Mouse (Mus musculus) spleen, adult 18-20 months (tissue): ENCODE results near the gene Rrh.
"Not testable (repeated sequence)": the region's sequence is repeated elsewhere in the genome, so short reads cannot be mapped to it uniquely, and the experiment has no call there.

Source experiments
- DNase-seq, 2 experiments: peaks; one replicate each; pipeline ENCODE4 v3.0.0; 2022; ENCODE audit warnings: mixed read lengths in 2 of 2

Gene Rrh

GRCm38 (mm10) chr3:129781435-129781834, 41.0 kb downstream of the Rrh start:
- no peak for DNase-seq

DNA sequence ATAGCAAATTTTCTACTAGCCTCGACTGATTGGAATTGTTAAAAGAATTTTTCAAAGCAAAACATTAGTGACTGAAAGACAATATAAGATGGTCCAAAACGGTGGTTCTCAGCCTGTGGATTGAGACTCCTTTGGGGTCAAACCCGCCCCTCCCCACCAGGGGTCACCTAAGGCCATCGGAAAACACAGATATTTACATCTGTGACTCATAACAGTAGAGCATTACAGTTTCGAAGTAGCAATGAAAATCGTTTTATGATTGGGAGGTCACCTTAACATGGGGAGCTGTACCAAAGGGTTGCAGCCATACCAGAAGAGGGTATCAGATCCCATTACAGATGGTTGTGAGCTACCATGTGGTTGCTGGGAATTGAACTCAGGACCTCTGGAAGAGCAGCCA, 51.2 kb downstream of the Rrh start:
- DNase-seq: no peak

DNA sequence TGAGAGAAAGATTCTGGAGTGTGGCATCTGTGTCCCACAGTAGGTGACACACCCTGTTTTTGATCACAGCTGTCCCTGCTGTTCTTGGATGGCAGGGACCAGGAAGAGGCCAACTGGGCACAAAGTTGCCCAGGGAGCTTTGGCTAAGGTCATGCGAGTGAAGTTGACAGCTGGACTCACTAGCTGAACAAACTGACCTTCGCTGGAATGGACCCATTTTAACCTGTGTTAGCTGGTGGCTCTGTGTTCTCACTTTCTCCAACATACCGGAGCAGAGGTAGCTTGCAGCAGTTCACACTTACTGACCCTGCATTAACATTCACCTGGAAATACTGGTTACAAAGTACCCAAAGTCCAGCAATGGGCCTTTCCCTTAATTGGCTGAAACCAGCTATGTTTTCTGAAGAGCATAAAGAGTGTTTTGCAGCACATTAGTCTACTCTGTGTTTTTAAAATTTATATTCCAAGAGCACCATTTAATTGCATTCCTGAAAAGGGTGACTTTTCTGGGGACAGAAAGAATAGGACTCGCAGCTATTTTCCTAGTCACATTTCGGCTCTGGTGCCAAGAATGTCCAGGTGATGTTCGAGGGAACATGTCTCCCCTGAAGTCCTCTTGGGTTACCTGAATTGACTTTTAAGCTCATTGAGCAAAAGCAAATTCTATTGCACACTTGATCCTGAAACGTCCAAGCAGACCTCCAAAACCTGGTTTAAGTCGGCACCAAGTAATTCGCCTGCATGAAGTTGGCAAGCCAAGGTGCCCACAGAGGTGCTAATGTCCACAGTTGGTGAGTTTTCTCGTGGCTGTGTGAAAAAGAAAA, 55.2 kb downstream of the Rrh start:
- DNase-seq: no peak

- no peak for DNase-seq
Observed at GRCm38 (mm10) chr3:129766106-129766505, 56.3 kb downstream of the Rrh start.

DNA sequence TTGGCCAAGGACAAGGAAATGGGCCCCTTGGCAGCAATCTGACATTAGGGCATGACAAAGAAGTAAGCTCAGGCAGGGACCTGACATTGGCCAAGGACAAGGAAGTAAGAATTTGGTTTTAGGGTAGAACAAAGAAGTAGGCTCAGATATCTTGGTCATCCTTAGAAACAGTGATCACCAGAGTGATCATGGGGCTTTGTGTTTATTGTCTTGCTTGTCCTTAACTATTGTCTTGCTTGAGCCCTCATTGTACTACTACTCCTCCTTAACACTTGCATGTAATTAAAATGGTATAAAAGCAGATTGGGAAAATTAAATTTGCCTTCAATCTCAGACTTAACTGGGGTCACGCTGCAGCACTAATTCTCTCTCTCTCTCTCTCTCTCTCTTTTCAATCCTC, 64.8 kb downstream of the Rrh start:
- DNase-seq: not testable (repeated sequence)

DNA sequence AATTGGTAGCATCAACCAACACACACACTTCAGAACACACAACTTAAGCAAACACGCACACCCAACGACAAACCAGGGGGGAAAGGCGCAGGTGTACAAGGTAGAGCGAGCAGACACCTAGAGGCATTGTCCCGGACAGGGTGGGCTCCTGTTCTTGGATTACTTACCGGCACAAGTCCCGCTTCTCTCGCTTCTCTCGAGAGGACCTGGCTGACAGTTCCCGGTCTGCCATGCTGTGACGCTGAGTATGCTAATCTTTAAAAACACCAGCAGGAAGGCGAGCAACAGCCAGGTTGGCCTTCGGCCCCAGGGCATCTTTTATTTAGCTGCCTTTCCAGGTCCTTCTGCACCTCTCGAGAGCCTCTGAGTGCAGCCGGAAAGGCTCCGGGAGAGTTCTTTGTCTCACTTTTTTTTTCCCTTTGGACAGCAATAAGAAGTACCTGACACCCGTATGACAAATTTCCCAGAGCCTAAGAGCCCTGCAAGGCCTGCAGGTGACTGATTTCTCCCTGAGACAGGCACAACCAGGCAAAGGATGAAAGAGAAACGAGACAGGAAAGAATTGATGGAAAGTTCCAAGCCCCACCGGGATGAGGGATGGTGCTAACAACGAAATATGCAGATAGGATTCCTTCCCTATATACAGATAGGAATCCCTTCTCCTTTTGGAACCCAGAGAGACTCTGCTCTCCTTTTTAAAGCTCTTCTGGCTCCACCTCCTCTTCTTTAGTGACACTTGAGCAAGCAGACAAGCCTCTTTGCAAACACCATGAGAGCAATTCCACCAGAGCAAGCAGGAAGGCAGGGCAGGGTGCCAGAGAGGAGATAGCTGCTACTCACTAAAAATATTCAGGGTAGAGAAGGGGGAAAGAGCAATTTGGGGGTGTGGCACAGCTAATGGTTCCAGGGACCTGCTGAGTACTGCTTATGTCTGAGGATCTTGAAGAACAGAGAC, 67.5 kb downstream of the Rrh start, which contains the start of gene Egf:
Gene Egf, minus strand, starts transcription at position 667 of the 955 bp plus-strand sequence.
- no peak for DNase-seq
